Mouse (Mus musculus) adrenal gland, adult 8-10 months (tissue): ENCODE data around the gene Tbc1d25. TPM values are rescaled to one million over a fixed set of nuclear protein-coding genes. Genes with fewer than 3 reads are reported as not detected.

ENCODE experiments used
- total RNA-seq, 4 experiments: library from RNA; stranded (reverse); gene quantifications; 2 replicates each; pipeline ENCODE4 v1.2.4; 2022

The Tbc1d25 gene
- total RNA-seq, 4 experiments from 2014 or later = 9.0 to 10.1 (median 10.0) TPM

Other genes starting within 250 kb of the Tbc1d25 start
- gene Eras, start 247.6 kb downstream of the Tbc1d25 start, total RNA-seq = not detected
- gene Hdac6, start 228.3 kb downstream of the Tbc1d25 start, total RNA-seq = 10 to 100 TPM; 14.0 to 36.2 (median 24.5) TPM
- gene Gata1, start 198.1 kb downstream of the Tbc1d25 start, total RNA-seq = 1 to 10 TPM in 2 of 4 experiments, not detected in 2; 1.7 to 2.6 TPM
- gene Glod5, start 157.7 kb downstream of the Tbc1d25 start, total RNA-seq = not detected
- gene Suv39h1, start 101.4 kb downstream of the Tbc1d25 start, total RNA-seq = 10 to 100 TPM; 11.5 to 14.6 (median 13.9) TPM
- gene Was, start 85.7 kb downstream of the Tbc1d25 start, total RNA-seq = 1 to 10 TPM; 1.8 to 3.7 (median 3.2) TPM
- gene Wdr13, start 43.3 kb downstream of the Tbc1d25 start, total RNA-seq = 10 to 100 TPM; 55.3 to 98.1 (median 71.7) TPM
- 100 to 1,000 TPM in 3 of 4 experiments, 10 to 100 TPM in 1; 63.7 to 233 (median 151) TPM for gene Rbm3, start 30.3 kb downstream of the Tbc1d25 start, total RNA-seq
- 10 to 100 TPM; 43.7 to 68.7 (median 57.6) TPM for gene Ebp, start 17.3 kb upstream of the Tbc1d25 start, total RNA-seq
- gene Porcn, start 30.3 kb upstream of the Tbc1d25 start, total RNA-seq = 10 to 100 TPM in 2 of 4 experiments, 1 to 10 TPM in 2; 7.4 to 16.0 (median 12.3) TPM
- gene Ftsj1, start 76.2 kb upstream of the Tbc1d25 start, total RNA-seq = 10 to 100 TPM; 20.9 to 31.1 (median 26.9) TPM
- not detected for gene Slc38a5, start 95.0 kb upstream of the Tbc1d25 start, total RNA-seq
- not detected for gene Ssxb10, start 151.2 kb upstream of the Tbc1d25 start, total RNA-seq
- gene Ssxb9, start 190.8 kb upstream of the Tbc1d25 start, total RNA-seq = not detected
- gene Ssxb1, start 237.1 kb upstream of the Tbc1d25 start, total RNA-seq = not detected